Mouse (Mus musculus) lung, embryonic 14.5 days (tissue): Measurements from ENCODE around the gene Gm14308. TPM values are rescaled to one million over a fixed set of nuclear protein-coding genes. Genes with fewer than 3 reads are reported as not detected.
"Not testable (repeated sequence)": the region's sequence is repeated elsewhere in the genome, so short reads cannot be mapped to it uniquely, and the experiment has no call there.

Source experiments
- ATAC-seq: fragments of 200-750 bp; cut with Nextera tagmentation; 2 replicates; pipeline ENCODE4 v1.8.0; 2017; ENCODE audit warnings: mild to moderate bottlenecking, moderate TSS enrichment, moderate library complexity; ENCODE audit not compliant: insufficient read depth
- DNase-seq: peaks from one replicate; pipeline ENCODE4 v3.0.0-alpha.2; 2015
- H3K27ac ChIP-seq: fragments of 300-500 bp; sonication (generic); 2 replicates; pipeline ENCODE4 v1.5.1; 2014; ENCODE audit warnings: low read depth, mild to moderate bottlenecking, moderate library complexity
- H3K27me3 ChIP-seq: fragments of 300-500 bp; sonication (generic); 2 replicates; pipeline ENCODE4 v1.6.1; 2014; ENCODE audit warnings: low read length, control low read depth; ENCODE audit not compliant: insufficient read depth
- H3K36me3 ChIP-seq: fragments of 300-500 bp; sonication (generic); 2 replicates; pipeline ENCODE4 v1.6.1; 2014; ENCODE audit warnings: control low read depth; ENCODE audit not compliant: insufficient read depth
- H3K4me1 ChIP-seq: fragments of 300-500 bp; sonication (generic); 2 replicates; pipeline ENCODE4 v1.6.1; 2014; ENCODE audit warnings: antibody characterized with exemption, control low read depth; ENCODE audit not compliant: insufficient read depth
- H3K4me2 ChIP-seq: fragments of 300-500 bp; sonication (generic); 2 replicates; pipeline ENCODE4 v1.6.1; 2014; ENCODE audit warnings: mild to moderate bottlenecking
- H3K4me3 ChIP-seq: fragments of 300-500 bp; sonication (generic); 2 replicates; pipeline ENCODE4 v1.5.1; 2014; ENCODE audit warnings: low read depth, low read length
- H3K9ac ChIP-seq: fragments of 300-500 bp; sonication (generic); 2 replicates; pipeline ENCODE4 v1.6.1; 2014
- H3K9me3 ChIP-seq: fragments of 300-500 bp; sonication (generic); 2 replicates; pipeline ENCODE4 v1.6.1; 2016; ENCODE audit warnings: low read depth, low read length, control low read depth
- WGBS: fragments of 180-500 bp; shearing (Covaris S2); extraction: QIAGEN DNeasy Blood & Tissue Kit; methylation state at CpG from one replicate; pipeline ENCODE4 v1.1.7; 2014; 5-methylcytosine and 5-hydroxymethylcytosine counted together
- polyA plus RNA-seq: library from polyadenylated mRNA; unstranded; fragments of >200 nt; fragmentation: Nextera tagmentation; extraction: Ambion mirVana; gene quantifications from 2 replicates; pipeline ENCODE4 v1.2.1, GENCODE M21; 2014

Gm14308 gene
- polyA plus RNA-seq: 21.7 and 22.7 TPM in 2 replicates

DNA sequence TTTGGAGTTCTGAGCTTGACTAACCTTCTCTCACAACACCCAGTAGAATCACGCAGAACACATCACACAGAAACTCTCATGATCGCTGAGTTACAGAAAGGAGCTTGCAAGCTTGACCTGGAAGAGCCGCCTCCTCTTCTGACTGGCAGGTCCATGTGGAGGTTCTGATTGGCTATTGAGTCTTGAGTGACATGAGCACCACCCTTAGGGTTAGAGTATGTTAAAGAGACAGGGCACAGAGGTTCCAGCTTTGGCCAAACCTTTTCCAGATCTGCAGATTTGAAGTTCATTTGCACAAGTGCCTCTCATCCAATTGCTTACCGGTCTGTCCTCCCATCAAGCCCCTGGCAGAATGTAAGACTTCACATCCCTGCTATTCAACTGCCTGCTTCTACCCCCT, at the start of gene Gm14308:
Gene Gm14308 (minus strand): TSS at position 101 of the 400 bp plus-strand sequence.
- WGBS: no CpG with 5 or more reads among the region's 4 CpGs
- not testable (repeated sequence) for H3K4me1 ChIP-seq, H3K4me2 ChIP-seq, H3K9ac ChIP-seq, H3K36me3 ChIP-seq, ATAC-seq, H3K27me3 ChIP-seq, DNase-seq, H3K4me3 ChIP-seq, H3K27ac ChIP-seq, H3K9me3 ChIP-seq

DNA sequence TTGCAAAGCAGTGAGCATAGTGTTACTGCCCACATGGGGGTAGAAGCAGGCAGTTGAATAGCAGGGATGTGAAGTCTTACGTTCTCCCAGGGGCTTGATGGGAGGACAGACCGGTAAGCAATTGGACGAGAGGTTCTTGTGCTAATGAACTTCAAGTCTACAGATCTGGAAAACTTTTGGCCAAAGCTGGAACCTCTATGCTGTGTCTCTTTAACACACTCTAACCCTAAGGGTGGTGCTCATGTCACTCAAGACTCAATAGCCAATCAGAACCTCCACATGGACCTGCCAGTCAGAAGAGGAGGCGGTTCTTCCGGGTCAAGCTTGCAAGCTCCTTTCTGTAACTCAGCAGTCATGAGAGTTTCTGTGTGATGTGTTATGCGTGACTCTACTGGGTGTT, 34.1 kb upstream of the Gm14308 start, which contains the start of gene Zfp973:
Gene Zfp973 (plus strand): TSS at position 301 of the 400 bp plus-strand sequence.
- DNase-seq, H3K4me1 ChIP-seq, H3K4me3 ChIP-seq, ATAC-seq, H3K27me3 ChIP-seq, H3K9me3 ChIP-seq, H3K9ac ChIP-seq, H3K27ac ChIP-seq, H3K36me3 ChIP-seq, H3K4me2 ChIP-seq: not testable (repeated sequence)
- WGBS: no CpG with 5 or more reads among the region's 6 CpGs

Other genes starting within 250 kb of the Gm14308 start
- gene Gm14435, start 212.8 kb downstream of the Gm14308 start, polyA plus RNA-seq: 17.1 and 17.3 TPM in 2 replicates
- gene Gm14434, start 149.6 kb downstream of the Gm14308 start, polyA plus RNA-seq: 9.0 TPM in 1 of 2 replicates, not detected in the other
- gene Zfp967, start 115.3 kb downstream of the Gm14308 start, polyA plus RNA-seq: not detected in 2 replicates
- gene Zfp973, start 34.2 kb upstream of the Gm14308 start, polyA plus RNA-seq: 11.0 and 13.7 TPM in 2 replicates
- gene Gm14305, start 72.0 kb upstream of the Gm14308 start, polyA plus RNA-seq: 35.5 and 38.0 TPM in 2 replicates
- 16.3 and 19.1 TPM in 2 replicates for gene Gm14295, start 162.3 kb upstream of the Gm14308 start, polyA plus RNA-seq
- not detected in 2 replicates for gene Gm14408, start 194.8 kb upstream of the Gm14308 start, polyA plus RNA-seq